Mouse (Mus musculus): ENCODE data around the gene Klra1.
"Not testable (repeated sequence)": the region's sequence is repeated elsewhere in the genome, so short reads cannot be mapped to it uniquely, and the experiment has no call there.

Gene Klra1

DNA sequence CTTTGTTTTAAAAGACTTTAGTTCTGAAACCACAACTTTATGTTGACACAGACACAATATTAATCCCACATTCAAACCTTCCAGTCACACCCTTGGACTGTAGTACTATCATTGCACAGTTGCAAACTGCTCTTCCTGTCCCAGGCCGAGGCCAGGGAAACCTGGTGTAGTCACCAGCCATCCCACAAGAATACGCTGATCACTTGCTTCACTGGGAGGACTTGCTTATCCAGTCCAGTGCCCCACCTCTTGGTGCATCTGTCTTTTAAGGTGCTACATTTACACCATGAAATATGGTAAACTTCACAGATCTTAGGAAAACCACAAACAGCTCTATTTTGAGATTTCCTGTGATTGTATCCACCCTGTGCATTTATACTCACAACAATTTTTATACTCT is at the start of gene Klra1:
Klra1 (minus strand) TSS at position 125 of the 400 bp plus-strand sequence.
- DNase-seq, result no peak

DNA sequence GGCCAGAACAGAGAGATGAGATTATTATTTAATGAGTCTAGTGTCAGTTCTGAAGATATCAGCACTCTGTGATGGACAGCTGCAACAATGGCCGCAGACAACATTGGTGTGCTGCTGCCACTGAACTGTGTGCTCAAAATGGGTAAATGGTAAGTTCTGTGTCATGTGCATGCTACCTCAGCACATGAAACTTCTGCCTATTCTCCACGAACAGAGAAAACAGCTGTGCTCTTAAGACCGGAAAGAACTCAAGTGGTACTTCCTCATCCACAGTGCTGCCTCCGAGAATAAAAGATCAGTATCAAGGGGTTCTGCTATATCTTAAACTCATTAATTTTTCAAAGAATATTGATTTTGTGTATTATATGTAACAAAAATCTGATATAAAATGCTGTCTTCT is 42.8 kb upstream of the Klra1 start:
- no peak for DNase-seq

DNA sequence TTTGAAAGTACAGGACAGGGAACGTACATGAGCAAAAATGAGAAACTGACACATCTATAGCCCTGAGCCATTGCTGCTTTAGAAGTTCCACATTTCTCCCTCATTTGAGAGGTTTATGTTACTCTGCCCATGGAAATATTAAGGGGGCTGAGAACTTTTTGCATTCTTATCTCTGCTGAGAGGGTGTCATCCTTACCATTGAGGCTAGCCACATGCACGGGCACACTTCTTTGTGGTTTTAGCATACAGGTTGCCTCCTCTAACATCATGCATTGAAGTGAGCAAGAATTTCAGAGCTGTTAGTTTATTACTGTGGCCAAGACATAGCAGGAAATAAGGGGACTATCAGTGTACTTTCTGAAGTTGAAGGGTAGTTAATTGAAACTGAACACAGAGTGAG is 32.5 kb upstream of the Klra1 start:
- no peak for DNase-seq

DNA sequence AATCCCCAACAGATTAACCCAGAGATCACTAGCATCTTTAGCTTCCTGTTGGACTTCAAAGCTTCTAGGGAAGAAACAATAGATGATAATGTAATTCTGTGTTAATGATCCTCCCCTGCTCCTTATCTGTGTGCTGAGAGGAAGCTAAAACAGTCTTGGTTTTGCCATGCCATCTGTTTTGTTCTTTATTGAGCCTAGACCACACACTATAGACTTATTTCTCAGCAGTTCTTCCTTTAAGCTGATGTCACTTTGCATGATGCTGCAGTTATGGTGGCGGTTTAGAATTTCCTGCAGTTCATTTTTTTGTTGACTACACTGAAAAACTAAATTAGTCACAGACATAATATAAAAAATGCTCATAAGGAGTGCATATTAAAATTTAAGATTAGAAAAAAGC is 18.2 kb upstream of the Klra1 start:
- DNase-seq, result no peak

DNA sequence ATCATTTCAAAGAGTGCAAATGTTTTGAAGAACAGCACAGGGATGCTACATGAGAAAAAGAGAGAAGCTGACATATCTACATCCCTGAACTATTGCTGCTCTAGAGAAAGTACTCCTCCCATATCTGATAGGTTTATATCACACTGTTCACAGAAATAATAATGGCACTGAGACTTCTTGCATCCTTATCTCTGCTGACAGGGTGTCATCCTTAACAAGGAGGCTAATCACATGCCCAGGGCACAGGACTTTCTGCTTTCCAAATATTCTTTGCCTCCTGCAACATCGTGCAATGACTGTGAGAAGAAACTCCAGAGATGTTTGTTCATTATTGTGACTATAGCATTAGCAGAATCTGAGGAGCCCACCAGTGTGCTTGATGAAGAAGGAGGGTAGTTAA is 871 bp downstream of the Klra1 start:
- no peak for DNase-seq

DNA sequence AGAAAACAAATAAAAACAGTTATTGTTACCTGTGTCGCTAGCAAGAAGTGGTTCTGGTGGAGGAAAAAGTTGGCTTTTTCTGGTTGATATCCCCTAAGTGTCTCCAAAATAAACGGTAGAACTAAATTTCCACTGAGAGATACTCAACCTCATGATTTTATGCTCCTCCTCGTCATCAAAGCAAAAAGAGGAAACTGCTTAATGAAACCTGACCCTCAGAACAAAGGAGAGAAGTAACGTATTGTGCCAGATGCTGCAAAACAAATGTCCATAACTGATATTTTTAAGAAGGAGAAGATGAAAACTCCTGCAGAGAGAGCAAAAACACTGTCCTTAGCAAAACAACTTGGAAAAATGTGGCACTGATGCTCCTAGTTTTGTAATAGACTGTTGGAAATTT is 4.3 kb downstream of the Klra1 start:
- DNase-seq, result no peak

DNA sequence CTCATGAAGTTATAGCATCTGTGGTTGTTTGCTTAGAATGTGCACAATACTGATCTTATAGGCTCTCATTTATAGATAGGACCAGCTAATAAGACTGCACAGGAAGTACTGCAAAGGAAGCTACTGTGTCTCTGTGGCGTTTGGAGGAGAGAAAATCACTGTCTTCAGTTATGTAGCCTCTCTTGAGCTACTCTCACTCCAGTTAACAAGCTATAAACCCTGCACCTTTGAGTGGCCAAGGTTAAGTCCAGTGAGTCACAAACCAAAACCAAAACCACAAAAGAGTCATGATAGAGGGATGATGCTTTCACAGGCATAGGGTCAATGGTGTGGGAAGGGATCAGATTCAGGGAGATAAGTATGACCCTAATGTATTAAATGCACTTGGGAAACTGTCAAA is 41.3 kb downstream of the Klra1 start:
- DNase-seq, result not testable (repeated sequence)

DNA sequence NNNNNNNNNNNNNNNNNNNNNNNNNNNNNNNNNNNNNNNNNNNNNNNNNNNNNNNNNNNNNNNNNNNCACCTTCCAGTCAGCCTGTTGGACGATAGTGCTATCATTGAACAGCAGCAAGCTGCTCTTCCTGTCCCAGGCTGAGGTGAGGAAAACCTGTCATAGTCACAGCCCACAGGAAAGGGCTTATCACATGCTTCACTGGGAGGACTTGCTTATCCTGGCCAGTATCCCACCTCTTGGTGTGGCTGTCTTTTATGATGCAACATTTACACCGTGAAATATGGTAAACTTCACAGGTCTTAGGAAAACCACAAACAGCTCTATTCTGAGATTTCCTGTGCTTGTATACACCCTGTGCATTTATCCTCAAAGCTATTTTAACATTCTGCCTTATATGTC is 44.7 kb downstream of the Klra1 start:
- DNase-seq, result not testable (repeated sequence)

DNA sequence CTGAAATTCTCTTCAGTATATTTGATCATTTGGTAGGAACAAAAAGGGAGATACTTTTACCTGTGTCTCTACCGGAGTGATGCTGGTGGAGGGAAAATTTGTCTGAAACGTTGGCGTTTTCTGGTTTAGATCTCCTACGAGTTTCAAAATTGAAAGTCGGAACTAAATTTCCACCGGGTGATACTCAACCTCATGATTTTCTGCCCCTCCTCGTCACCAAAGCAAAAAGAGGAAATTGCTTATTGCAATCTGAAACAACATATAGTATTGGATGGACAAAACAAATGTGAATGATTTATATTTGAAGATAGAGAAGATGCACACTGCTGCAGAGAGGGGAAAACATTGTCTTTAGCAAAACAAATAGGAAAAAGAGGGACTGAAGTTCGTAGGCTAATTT is 49.3 kb downstream of the Klra1 start, which contains the start of gene Klra3:
Klra3 (minus strand) TSS at position 164 of the 400 bp plus-strand sequence.
- DNase-seq, result no peak
